Mouse (Mus musculus): ENCODE measurements around the gene Adk.

GRCm38 (mm10) chr14:21452581-21452980 lies 400.2 kb downstream of the Adk start:
- TF ChIP-seq CTCF (IDR thresholded peaks at IDR 0.05; ENCODE audit: low read depth, low read length): no peak
- TF ChIP-seq POLR2A (IDR thresholded peaks at IDR 0.05; ENCODE audit: borderline replicate concordance, low read depth, low read length): no peak

Data from bone marrow macrophage, adult 2 months (primary cell).